Mouse (Mus musculus) forebrain, postnatal 0 days (tissue): ENCODE data around the gene Zfp950. TPM values are rescaled to one million over a fixed set of nuclear protein-coding genes. Genes with fewer than 3 reads are reported as not detected.
"Not testable (repeated sequence)": the region's sequence is repeated elsewhere in the genome, so short reads cannot be mapped to it uniquely, and the experiment has no call there.

Source experiments
- ATAC-seq: fragments of 200-750 bp; cut with Nextera tagmentation; 2 replicates; pipeline ENCODE4 v1.8.0; 2017; ENCODE audit warnings: mild to moderate bottlenecking, moderate library complexity
- DNase-seq: peaks from one replicate; pipeline ENCODE4 v3.0.0-alpha.2; 2015
- H3K27ac ChIP-seq: fragments of 300-500 bp; sonication (generic); 2 replicates; pipeline ENCODE4 v1.5.1; 2014; ENCODE audit warnings: low read depth, mild to moderate bottlenecking, antibody characterized with exemption, low read length, moderate library complexity, mixed read lengths
- H3K27me3 ChIP-seq: fragments of 300-500 bp; sonication (generic); 2 replicates; pipeline ENCODE4 v1.6.1; 2014; ENCODE audit warnings: mild to moderate bottlenecking, low read length, mixed read lengths; ENCODE audit not compliant: insufficient read depth
- H3K36me3 ChIP-seq: fragments of 300-500 bp; sonication (generic); 2 replicates; pipeline ENCODE4 v1.6.1; 2014; ENCODE audit warnings: mild to moderate bottlenecking, moderate library complexity; ENCODE audit not compliant: insufficient read depth
- H3K4me1 ChIP-seq: fragments of 300-500 bp; sonication (generic); 2 replicates; pipeline ENCODE4 v1.6.1; 2014; ENCODE audit warnings: antibody characterized with exemption; ENCODE audit not compliant: insufficient read depth
- H3K4me2 ChIP-seq: fragments of 300-500 bp; sonication (generic); 2 replicates; pipeline ENCODE4 v1.6.1; 2014; ENCODE audit warnings: low read depth, mild to moderate bottlenecking, moderate library complexity
- H3K4me3 ChIP-seq: fragments of 300-500 bp; sonication (generic); 2 replicates; pipeline ENCODE4 v1.5.1; 2014; ENCODE audit warnings: low read depth, low read length, mixed read lengths
- H3K9ac ChIP-seq: fragments of 300-500 bp; sonication (generic); 2 replicates; pipeline ENCODE4 v1.6.1; 2014; ENCODE audit warnings: mild to moderate bottlenecking
- H3K9me3 ChIP-seq: fragments of 300-500 bp; sonication (generic); 2 replicates; pipeline ENCODE4 v1.6.1; 2016; ENCODE audit warnings: low read length
- CTCF ChIP-seq: sonication (generic); IDR thresholded peaks from 2 replicates; pipeline ENCODE4 v1.5.1; 2016; ENCODE audit warnings: antibody characterized with exemption, control low read depth, low read depth
- WGBS: fragments of 180-500 bp; shearing (Covaris S2); extraction: QIAGEN DNeasy Blood & Tissue Kit; methylation state at CpG from one replicate; pipeline ENCODE4 v1.1.7; 2014; 5-methylcytosine and 5-hydroxymethylcytosine counted together
- polyA plus RNA-seq: library from polyadenylated mRNA; unstranded; fragments of >200 nt; fragmentation: Nextera tagmentation; extraction: Ambion mirVana; gene quantifications from 2 replicates; pipeline ENCODE4 v1.2.1, GENCODE M21; 2015
- total RNA-seq: library from RNA; depleted of rRNA; stranded (reverse); fragments of >200 nt; gene quantifications from 2 replicates; pipeline ENCODE4 v1.2.3, GENCODE M21; 2014; rRNA removed

Zfp950 gene
- total RNA-seq (18.9 and 24.3 TPM in 2 replicates), polyA plus RNA-seq (31.8 and 41.9 TPM in 2 replicates)

DNA sequence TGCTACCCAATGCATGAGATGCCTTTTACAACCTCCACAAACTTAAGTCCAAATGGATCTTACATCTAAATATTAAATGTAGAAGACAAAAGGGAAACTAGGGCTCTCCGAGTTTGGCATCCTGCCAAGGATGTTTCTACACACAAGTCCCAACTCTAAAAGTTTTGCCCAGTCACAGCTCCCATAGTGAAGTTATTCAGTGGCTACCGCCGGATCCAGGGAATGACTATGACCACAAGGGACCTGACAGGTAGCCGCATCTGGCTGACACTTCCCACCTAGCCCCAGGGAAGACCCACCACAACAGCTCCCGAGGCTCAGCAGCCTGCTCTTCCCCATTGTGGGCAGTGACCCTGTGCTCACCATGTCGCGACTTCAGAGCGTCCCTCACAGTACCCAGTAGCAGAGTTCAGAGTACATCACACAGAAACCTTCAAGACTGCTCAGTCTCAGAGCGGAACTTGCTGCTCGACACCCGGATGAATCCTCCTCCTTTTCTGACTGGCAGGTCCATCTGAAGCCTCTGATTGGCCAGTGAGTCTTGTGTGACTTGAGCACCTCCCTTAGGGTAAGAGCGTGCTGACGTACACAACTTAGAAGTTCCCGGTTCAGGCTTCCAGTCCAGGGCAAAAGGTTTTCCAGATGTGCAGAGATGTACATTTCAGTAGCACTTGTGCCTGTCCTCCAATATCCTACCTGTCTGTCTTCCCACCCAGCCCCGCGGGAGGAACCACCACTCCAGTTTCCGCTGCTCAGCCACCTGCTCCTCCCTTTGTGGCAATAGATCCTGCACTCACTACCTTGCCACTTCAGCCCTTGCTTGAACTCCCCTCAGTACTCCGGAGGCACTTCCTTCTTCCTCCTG is at the start of gene Zfp950:
Zfp950 (minus strand) TSS at position 499 of the 865 bp plus-strand sequence.
- H3K4me3 ChIP-seq, result peak within 1 kb of the TSS; percentile 64
- under 1% methylated on average over 18 of the region's 18 CpGs for WGBS
- no peak within 1 kb of the TSS for H3K27ac ChIP-seq
- H3K4me1 ChIP-seq, result 0 out of 2 replicates have a peak, but pooled peaks cover 2% of the 10 kb centered on the region
- H3K9ac ChIP-seq, result peak within 1 kb of the TSS; percentile 61
- no peaks in the 10 kb centered on the region for H3K27me3 ChIP-seq
- no peak for TF ChIP-seq CTCF
- H3K9me3 ChIP-seq, result no peaks in the 10 kb centered on the region
- peak within 1 kb of the TSS; percentile 71 for H3K4me2 ChIP-seq
- no peaks in the 10 kb centered on the region for H3K36me3 ChIP-seq
- DNase-seq (peak; percentile 87), ATAC-seq (peak; percentile 100)

DNA sequence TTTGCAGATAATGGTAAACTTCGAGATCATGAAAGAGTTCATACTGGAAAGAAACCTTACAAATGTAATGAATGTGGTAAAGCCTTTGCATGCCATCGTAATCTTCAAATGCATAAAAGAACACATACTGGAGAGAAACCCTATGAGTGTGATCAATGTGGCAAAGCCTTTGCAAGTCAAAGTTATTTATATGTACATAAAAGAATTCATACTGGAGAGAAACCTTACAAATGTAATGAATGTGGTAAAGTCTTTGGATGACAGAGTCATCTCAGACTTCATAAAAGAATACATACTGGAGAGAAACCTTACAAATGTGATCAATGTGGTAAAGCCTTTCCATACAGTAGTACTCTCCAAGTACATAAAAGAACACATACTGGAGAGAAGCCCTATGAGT is 43.0 kb upstream of the Zfp950 start, which contains the start of gene Gm6020:
Gm6020 (plus strand) TSS at position 301 of the 400 bp plus-strand sequence.
- H3K27ac ChIP-seq, H3K27me3 ChIP-seq, H3K36me3 ChIP-seq, H3K4me1 ChIP-seq, H3K4me2 ChIP-seq, H3K9ac ChIP-seq, DNase-seq, H3K4me3 ChIP-seq, H3K9me3 ChIP-seq, ATAC-seq: not testable (repeated sequence)
- WGBS, result 87% methylated on average over 2 of the region's 2 CpGs

DNA sequence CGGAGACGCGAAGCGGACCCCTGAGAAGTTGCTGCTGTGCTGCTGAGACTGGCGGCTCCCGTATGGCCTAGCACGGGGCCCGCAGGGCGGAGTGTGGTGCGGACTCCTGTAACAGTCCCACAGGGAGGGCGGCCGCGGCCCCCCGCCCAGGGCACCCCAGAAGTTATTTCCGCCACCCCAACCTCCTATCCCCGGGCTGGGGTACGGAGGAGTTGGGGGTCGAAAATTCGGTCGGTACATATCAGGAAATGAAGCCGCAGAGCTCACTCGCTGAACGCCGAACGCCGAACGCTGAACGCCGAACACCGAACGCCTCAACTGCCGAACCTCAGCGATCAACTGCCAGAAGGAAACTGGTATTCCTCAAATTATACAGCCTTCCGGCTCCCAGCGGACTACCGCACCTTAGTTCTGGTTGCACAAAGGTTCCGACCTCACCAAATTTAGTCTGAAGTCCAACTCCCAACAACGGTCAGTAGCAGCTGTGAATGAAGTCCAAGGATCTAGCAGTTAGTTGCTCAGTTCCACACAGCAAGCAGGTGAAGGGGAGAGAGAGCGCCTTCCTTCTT is 35.2 kb upstream of the Zfp950 start, which contains the start of gene Gm7102:
Gm7102 (minus strand) TSS at position 554 of the 569 bp plus-strand sequence.
- Histone ChIP-seq H3K4me2 (peak within 1 kb of the TSS; percentile 37), H3K27ac (no peak within 1 kb of the TSS), H3K36me3 (no peaks in the 10 kb centered on the region), H3K4me1 (no peaks in the 10 kb centered on the region), H3K9me3 (no peaks in the 10 kb centered on the region), H3K9ac (peak within 1 kb of the TSS; percentile 3; the same call in 1 of the 2 replicates), H3K4me3 (peak within 1 kb of the TSS; percentile 24), H3K27me3 (no peaks in the 10 kb centered on the region)
- ATAC-seq, result no peak
- TF ChIP-seq CTCF, result no peak
- WGBS, result 46% methylated on average over 39 of the region's 39 CpGs
- no peak for DNase-seq

DNA sequence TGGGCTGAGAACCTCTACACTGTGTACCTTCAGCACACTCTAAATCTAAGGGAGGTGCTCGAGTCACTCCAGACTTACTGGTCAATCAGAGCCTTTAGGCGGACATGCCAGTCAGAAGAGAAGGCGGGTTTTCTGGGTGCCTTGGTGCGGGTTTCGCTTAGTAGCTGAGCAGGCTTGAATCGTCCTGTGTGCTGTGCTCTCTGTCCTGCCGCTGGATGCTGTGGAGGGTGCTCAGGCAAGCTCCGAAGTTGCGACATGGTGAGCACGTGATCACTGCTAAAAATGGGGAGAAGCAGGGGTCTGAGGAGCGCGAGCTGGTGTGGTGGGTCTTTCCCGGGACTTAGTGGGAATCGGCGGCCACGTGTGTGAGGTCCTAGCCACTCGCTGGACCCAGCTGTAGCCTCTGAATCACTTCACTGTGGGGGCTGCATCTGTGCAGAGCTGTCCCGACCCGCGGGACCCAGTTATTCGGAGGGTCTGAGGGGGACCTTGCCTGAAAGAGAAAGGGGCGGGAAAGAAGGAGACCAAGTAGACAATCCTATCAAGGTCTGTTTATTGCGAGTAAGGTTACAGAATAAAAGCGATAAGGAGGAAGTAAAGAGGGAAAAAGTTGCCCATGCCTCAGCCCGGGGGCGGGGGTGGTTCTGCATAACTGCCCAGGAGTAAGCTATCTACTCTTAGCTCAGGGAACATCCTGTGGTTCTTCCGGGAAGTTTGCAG is 11.2 kb upstream of the Zfp950 start:
- peak overlapping the region; percentile 70 for H3K4me2 ChIP-seq
- WGBS, result 6% methylated on average over 27 of the region's 27 CpGs
- no peak for TF ChIP-seq CTCF

DNA sequence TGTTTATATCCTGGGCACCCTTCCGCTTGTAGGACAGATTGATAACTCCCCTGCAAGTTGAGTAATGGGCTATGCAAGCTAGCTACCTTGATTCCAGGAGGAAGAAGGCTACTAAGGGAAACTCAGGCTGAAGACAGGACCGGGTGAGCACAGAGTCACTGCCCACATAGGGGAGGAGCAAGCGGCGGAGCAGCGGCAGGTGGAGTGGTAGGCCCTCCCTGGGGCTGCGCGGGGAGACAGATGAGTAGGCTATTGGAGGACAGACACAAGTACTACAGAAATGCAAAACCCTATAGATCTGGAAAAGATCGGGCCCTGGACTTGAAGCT is 10.7 kb upstream of the Zfp950 start:
- DNase-seq (no peak), ATAC-seq (0 out of 2 replicates have a peak, but pooled peaks have one; percentile 6)
- H3K27me3 ChIP-seq, result no peaks in the 10 kb centered on the region
- peak overlapping the region; percentile 35 for H3K4me3 ChIP-seq
- H3K4me2 ChIP-seq, result peak overlapping the region; percentile 70
- peak overlapping the region; percentile 39; the same call in 1 of the 2 replicates for H3K9ac ChIP-seq
- H3K36me3 ChIP-seq, result no peaks in the 10 kb centered on the region
- no peak for TF ChIP-seq CTCF
- no peaks in the 10 kb centered on the region for H3K9me3 ChIP-seq
- H3K27ac ChIP-seq, result no peak overlapping the region
- whole genome bisulfite sequencing, result 8% methylated on average over 8 of the region's 8 CpGs
- 0 out of 2 replicates have a peak, but pooled peaks cover 3% of the 10 kb centered on the region for H3K4me1 ChIP-seq

More for the DNA sequence above, 11.2 kb upstream of the Zfp950 start:
- Histone ChIP-seq H3K36me3 (no peaks in the 10 kb centered on the region), H3K9ac (peak overlapping the region; percentile 39; the same call in 1 of the 2 replicates), H3K27ac (no peak overlapping the region), H3K27me3 (no peaks in the 10 kb centered on the region), H3K9me3 (no peaks in the 10 kb centered on the region), H3K4me1 (0 out of 2 replicates have a peak, but pooled peaks cover 3% of the 10 kb centered on the region), H3K4me3 (peak overlapping the region; percentile 35)
- DNase-seq (peak; percentile 4), ATAC-seq (peak; percentile 54)

DNA sequence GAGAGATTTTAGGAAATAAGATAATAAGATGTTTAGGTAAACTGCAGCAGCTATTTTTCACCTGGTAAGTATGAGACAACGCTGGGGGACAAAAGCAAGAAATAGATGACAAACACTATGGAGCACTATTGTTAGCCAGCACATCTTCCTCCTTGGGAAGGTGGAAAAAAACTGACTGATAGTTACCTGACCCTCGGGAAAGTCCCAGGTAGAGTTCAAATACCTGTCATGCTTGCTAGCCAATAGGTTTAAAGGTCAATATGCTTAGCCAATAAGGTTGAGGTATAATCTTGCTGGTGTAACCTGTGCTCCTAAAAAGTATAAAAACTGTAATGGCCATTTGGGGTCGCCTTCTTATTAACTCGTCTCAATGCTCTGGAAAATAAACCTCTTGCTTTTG is 659 bp upstream of the Zfp950 start:
- Histone ChIP-seq H3K4me1 (0 out of 2 replicates have a peak, but pooled peaks cover 2% of the 10 kb centered on the region), H3K4me3 (peak overlapping the region; percentile 64), H3K36me3 (no peaks in the 10 kb centered on the region), H3K27ac (no peak overlapping the region), H3K4me2 (peak overlapping the region; percentile 71), H3K27me3 (no peaks in the 10 kb centered on the region), H3K9ac (peak overlapping the region; percentile 48; the same call in 1 of the 2 replicates), H3K9me3 (no peaks in the 10 kb centered on the region)
- no peak for ATAC-seq
- no peak for DNase-seq
- TF ChIP-seq CTCF, result no peak
- WGBS, result 23% methylated on average over 4 of the region's 4 CpGs
